ENCODE assay signal across 21 mouse cellular contexts in the genomic region with DNA sequence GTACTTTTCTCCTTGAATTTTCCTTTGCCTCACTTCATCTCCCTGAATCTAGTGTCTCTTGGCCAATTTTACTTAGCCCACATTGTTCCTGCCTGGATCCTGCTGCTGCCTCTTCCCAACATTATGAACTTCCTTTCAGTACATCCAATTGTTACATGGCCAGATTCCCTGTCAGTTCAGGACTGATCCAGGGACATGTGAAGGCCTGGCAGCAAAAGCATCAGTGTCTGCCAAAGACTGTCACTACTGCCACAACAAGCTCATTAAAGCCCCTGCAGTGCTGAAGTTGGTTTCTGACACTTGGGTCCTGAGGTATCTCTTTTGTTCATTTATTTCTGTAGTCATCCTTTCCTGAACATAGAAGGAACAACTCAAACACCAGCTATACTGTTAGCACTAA.
DNase-seq lines count a peak whose midpoint lies in the region; ATAC-seq and TF ChIP-seq lines count a peak whose summit lies in the region.
"Had no signal": no experiment of that assay in that cellular context is flagged by ENCODE, and none has a peak within 500 bp of the region (broad histone marks: within the 10 kb centered on the region; RNA-seq: fewer than 3 reads in every experiment).

No protein-coding gene starts in this region.

- H3K36me3 ChIP-seq in hindbrain, postnatal 0 days (ENCODE audit: insufficient read depth, low read length), result no peaks in the 10 kb centered on the region
- no peaks in the 10 kb centered on the region for H3K36me3 ChIP-seq in hindbrain, embryonic 10.5 days
- no peaks in the 10 kb centered on the region for H3K36me3 ChIP-seq in kidney, embryonic 15.5 days
- H3K36me3 ChIP-seq: intestine, embryonic 15.5 days; lung, embryonic 15.5 days; neural tube, embryonic 13.5 days had no signal

- H3K4me3 ChIP-seq in hindbrain, postnatal 0 days (ENCODE audit: low read length), result no peak overlapping the region
- no peak overlapping the region for H3K4me3 ChIP-seq in hindbrain, embryonic 10.5 days
- H3K4me3 ChIP-seq in kidney, embryonic 15.5 days (replicated peaks), result no peak overlapping the region
- H3K4me3 ChIP-seq: intestine, embryonic 15.5 days; lung, embryonic 15.5 days; neural tube, embryonic 13.5 days had no signal

- H3K4me1 ChIP-seq in hindbrain, postnatal 0 days (ENCODE audit: insufficient read depth, low read length), result no peaks in the 10 kb centered on the region
- H3K4me1 ChIP-seq in hindbrain, embryonic 10.5 days (replicated peaks), result no peaks in the 10 kb centered on the region
- no peaks in the 10 kb centered on the region for H3K4me1 ChIP-seq in kidney, embryonic 15.5 days
- H3K4me1 ChIP-seq: intestine, embryonic 15.5 days; lung, embryonic 15.5 days; neural tube, embryonic 13.5 days had no signal

- no peaks in the 10 kb centered on the region for H3K9me3 ChIP-seq in hindbrain, postnatal 0 days (ENCODE audit: low read length)
- H3K9me3 ChIP-seq in hindbrain, embryonic 10.5 days, result no peaks in the 10 kb centered on the region
- H3K9me3 ChIP-seq in kidney, embryonic 15.5 days (replicated peaks), result no peaks in the 10 kb centered on the region
- H3K9me3 ChIP-seq: intestine, embryonic 15.5 days; lung, embryonic 15.5 days; neural tube, embryonic 13.5 days had no signal

- H3K27ac ChIP-seq in hindbrain, postnatal 0 days, result no peak overlapping the region
- H3K27ac ChIP-seq in hindbrain, embryonic 10.5 days, result no peak overlapping the region
- no peak overlapping the region for H3K27ac ChIP-seq in kidney, embryonic 15.5 days
- H3K27ac ChIP-seq: intestine, embryonic 15.5 days; liver, embryonic 14.5 days; lung, embryonic 15.5 days; neural tube, embryonic 13.5 days had no signal

- no peak for ATAC-seq in cerebellum, adult (ENCODE audit: insufficient number of reproducible peaks, low FRiP score, low TSS enrichment)
- 0 out of 2 replicates have a peak, but pooled peaks have one; percentile 43 for ATAC-seq in hindbrain, postnatal 0 days
- no peak for ATAC-seq in kidney, embryonic 15.5 days (replicated peaks; ENCODE audit: low FRiP score)
- ATAC-seq: CD4-positive, CD25-positive, alpha-beta regulatory T cell, adult 4 months; intestine, embryonic 15.5 days; Patski had no signal

- TF ChIP-seq CTCF in hindbrain, postnatal 0 days (IDR thresholded peaks at IDR 0.05; ENCODE audit: low read depth), result no peak

- DNase-seq in cerebellum, postnatal 14 days, result peak; percentile 69 to 77
- DNase-seq in hindbrain, postnatal 0 days (ENCODE audit: low spot score), result peak; percentile 70
- DNase-seq in hindbrain, embryonic 10.5 days (ENCODE audit: low spot score), result no peak
- DNase-seq in adipocyte (ENCODE audit: low spot score), result peak; percentile 2
- DNase-seq in layer of hippocampus, adult 9-11 months, result peak; percentile 37
- DNase-seq: adrenal gland, postnatal 10 days; cerebellum, adult 2 months; gastrocnemius, postnatal 14 days; heart, adult 18-20 months; heart, postnatal 36 days; kidney, postnatal 4 days; lung, postnatal 4 days; thymus, postnatal 14 days had no signal

- H3K27me3 ChIP-seq in hindbrain, postnatal 0 days (ENCODE audit: insufficient read depth, low read length), result no peaks in the 10 kb centered on the region
- H3K27me3 ChIP-seq in hindbrain, embryonic 10.5 days (ENCODE audit: insufficient read depth, poor library complexity, severe bottlenecking), result no peaks in the 10 kb centered on the region
- H3K27me3 ChIP-seq in kidney, embryonic 15.5 days, result no peaks in the 10 kb centered on the region
- H3K27me3 ChIP-seq: intestine, embryonic 15.5 days; lung, embryonic 15.5 days; neural tube, embryonic 13.5 days; Patski had no signal

- H3K9ac ChIP-seq in hindbrain, postnatal 0 days (replicated peaks; ENCODE audit: low read length), result no peak overlapping the region
- H3K9ac ChIP-seq in kidney, embryonic 15.5 days, result no peak overlapping the region
- H3K9ac ChIP-seq: intestine, embryonic 15.5 days; liver, embryonic 14.5 days; lung, embryonic 15.5 days; neural tube, embryonic 13.5 days had no signal

- no peak overlapping the region for H3K4me2 ChIP-seq in hindbrain, postnatal 0 days (ENCODE audit: low read depth, low read length)
- H3K4me2 ChIP-seq in kidney, embryonic 15.5 days, result no peak overlapping the region
- H3K4me2 ChIP-seq: intestine, embryonic 15.5 days; lung, embryonic 15.5 days; neural tube, embryonic 13.5 days had no signal
